Mouse (Mus musculus): Measurements from ENCODE around the gene Bicdl2. TPM values are rescaled to one million over a fixed set of nuclear protein-coding genes. Genes with fewer than 3 reads are reported as not detected.

Bicdl2 gene
- total and polyA plus RNA-seq, 3 experiments: 0.08 to 0.17 TPM; not detected in 1

- no peak within 1 kb of the TSS for H3K9ac ChIP-seq (ENCODE audit: control insufficient read depth, low read depth, low read length, poor library complexity, severe bottlenecking)
Measured at GRCm38 (mm10) chr17:23644613-23645495, 15.5 kb upstream of the Bicdl2 start, which contains the start of gene Mmp25. Gene Mmp25, minus strand, starts transcription at chr17:23645277.

GRCm38 (mm10) chr17:23645894-23646293, 14.4 kb upstream of the Bicdl2 start:
- Histone ChIP-seq H3K27ac (ENCODE audit: control insufficient read depth, low read depth, low read length) (no peak overlapping the region), H3K9me3 (replicated peaks; ENCODE audit: insufficient read depth, low read length) (no peaks in the 10 kb centered on the region), H3K9ac (ENCODE audit: control insufficient read depth, low read depth, low read length, poor library complexity, severe bottlenecking) (no peak overlapping the region), H3K4me3 (ENCODE audit: control insufficient read depth in 1 of 2, insufficient read depth in 1 of 2, low read depth in 2 of 2, low read length in 2 of 2) (no peak overlapping the region), H3K27me3 (ENCODE audit: control insufficient read depth in 1 of 2, insufficient read depth in 2 of 2, low read length in 2 of 2) (peaks cover 2 to 3% of the 10 kb centered on the region in 2 experiments; a peak in 2 of 4 replicates), H3K79me2 (ENCODE audit: control insufficient read depth, insufficient read depth, low read length, poor library complexity) (no peaks in the 10 kb centered on the region), H3K36me3 (ENCODE audit: control insufficient read depth in 1 of 2, insufficient read depth in 2 of 2, low read length in 2 of 2) (no peaks in the 10 kb centered on the region), H3K4me1 (ENCODE audit: control insufficient read depth in 1 of 2, insufficient read depth in 2 of 2, low read length in 2 of 2) (no peaks in the 10 kb centered on the region)
- TF ChIP-seq CTCF (IDR thresholded peaks at IDR 0.05 in 2 of 3, conservative IDR thresholded peaks at IDR 0.05 in 1 of 3; ENCODE audit: control insufficient read depth in 1 of 3, insufficient read depth in 1 of 3, low read depth in 2 of 3, low read length in 3 of 3, poor library complexity in 1 of 3, severe bottlenecking in 1 of 3): no peak
- no peak for TF ChIP-seq KAT2A (conservative IDR thresholded peaks at IDR 0.05; ENCODE audit: low read depth, low read length)
- TF ChIP-seq SIN3A (IDR thresholded peaks at IDR 0.05; ENCODE audit: low read length): no peak
- TF ChIP-seq MYB (IDR thresholded peaks at IDR 0.05; ENCODE audit: low read depth, low read length): no peak
- no peak for TF ChIP-seq CHD1 (IDR thresholded peaks at IDR 0.05; ENCODE audit: low read depth, low read length)
- no peak for DNase-seq (ENCODE audit: low read depth, low spot score)

More at GRCm38 (mm10) chr17:23644613-23645495, 15.5 kb upstream of the Bicdl2 start, which contains the start of gene Mmp25:
- DNase-seq (ENCODE audit: low read depth, low spot score): no peak
- Histone ChIP-seq H3K27ac (ENCODE audit: control insufficient read depth, low read depth, low read length) (no peak within 1 kb of the TSS), H3K4me3 (ENCODE audit: control insufficient read depth in 1 of 2, insufficient read depth in 1 of 2, low read depth in 2 of 2, low read length in 2 of 2) (no peak within 1 kb of the TSS), H3K4me1 (ENCODE audit: control insufficient read depth in 1 of 2, insufficient read depth in 2 of 2, low read length in 2 of 2) (no peaks in the 10 kb centered on the region), H3K27me3 (ENCODE audit: control insufficient read depth in 1 of 2, insufficient read depth in 2 of 2, low read length in 2 of 2) (peaks cover 2 to 5% of the 10 kb centered on the region in 2 experiments; a peak in 2 of 4 replicates), H3K79me2 (ENCODE audit: control insufficient read depth, insufficient read depth, low read length, poor library complexity) (no peaks in the 10 kb centered on the region), H3K36me3 (ENCODE audit: control insufficient read depth in 1 of 2, insufficient read depth in 2 of 2, low read length in 2 of 2) (no peaks in the 10 kb centered on the region), H3K9me3 (replicated peaks; ENCODE audit: insufficient read depth, low read length) (no peaks in the 10 kb centered on the region)
- TF ChIP-seq CHD2 (IDR thresholded peaks at IDR 0.05; ENCODE audit: low read length): no peak
- TF ChIP-seq JUND (IDR thresholded peaks at IDR 0.05; ENCODE audit: low read depth, low read length): no peak
- no peak for TF ChIP-seq MAFK (IDR thresholded peaks at IDR 0.05; ENCODE audit: borderline replicate concordance, low read depth, low read length)
- no peak for TF ChIP-seq TBP (IDR thresholded peaks at IDR 0.05; ENCODE audit: low read depth, low read length)
- no peak for TF ChIP-seq POLR2AphosphoS5 (IDR thresholded peaks at IDR 0.05; ENCODE audit: borderline replicate concordance, low read depth, low read length)
- TF ChIP-seq MYB (IDR thresholded peaks at IDR 0.05; ENCODE audit: low read depth, low read length): no peak
- TF ChIP-seq MEF2A (IDR thresholded peaks at IDR 0.05; ENCODE audit: extremely low read depth, insufficient replicate concordance, low read depth, low read length, poor library complexity, severe bottlenecking): no peak
- no peak for TF ChIP-seq USF1 (IDR thresholded peaks at IDR 0.05; ENCODE audit: low read depth, low read length)
- no peak for TF ChIP-seq ETS1 (IDR thresholded peaks at IDR 0.05; ENCODE audit: low read depth, low read length)
- no peak for TF ChIP-seq UBTF (IDR thresholded peaks at IDR 0.05; ENCODE audit: borderline replicate concordance, insufficient read depth, low read depth, low read length)
- TF ChIP-seq HCFC1 (IDR thresholded peaks at IDR 0.05; ENCODE audit: low read depth, low read length): no peak
- no peak for TF ChIP-seq TAL1 (IDR thresholded peaks at IDR 0.05; ENCODE audit: low read length)
- no peak for TF ChIP-seq NELFE (IDR thresholded peaks at IDR 0.05; ENCODE audit: low read depth, low read length)
- TF ChIP-seq GABPA (IDR thresholded peaks at IDR 0.05; ENCODE audit: low read depth, low read length): no peak
- no peak for TF ChIP-seq KAT2A (conservative IDR thresholded peaks at IDR 0.05; ENCODE audit: low read depth, low read length)
